Mouse (Mus musculus) hindbrain, embryonic 11.5 days (tissue): ENCODE data around the gene Map4k1. TPM values are rescaled to one million over a fixed set of nuclear protein-coding genes. Genes with fewer than 3 reads are reported as not detected.

Experiments used
- ATAC-seq: fragments of 200-750 bp; cut with Nextera tagmentation; 2 replicates; pipeline ENCODE4 v1.8.0; 2017; ENCODE audit warnings: mild to moderate bottlenecking, moderate TSS enrichment, moderate library complexity; ENCODE audit not compliant: low FRiP score
- DNase-seq: peaks from one replicate; pipeline ENCODE4 v3.0.0-alpha.2; 2015; ENCODE audit warnings: low spot score
- H3K27ac ChIP-seq: fragments of 300-500 bp; sonication (generic); 2 replicates; pipeline ENCODE4 v1.5.1; 2014; ENCODE audit warnings: mild to moderate bottlenecking, low read depth, low read length
- H3K27me3 ChIP-seq: fragments of 300-500 bp; sonication (generic); 2 replicates; pipeline ENCODE4 v1.6.1; 2014; ENCODE audit warnings: mild to moderate bottlenecking, low read length, moderate library complexity, mixed read lengths; ENCODE audit not compliant: control insufficient read depth, insufficient read depth
- H3K36me3 ChIP-seq: fragments of 300-500 bp; sonication (generic); 2 replicates; pipeline ENCODE4 v1.6.1; 2014; ENCODE audit warnings: mild to moderate bottlenecking, low read length, moderate library complexity, mixed read lengths; ENCODE audit not compliant: control insufficient read depth, insufficient read depth
- H3K4me1 ChIP-seq: fragments of 300-500 bp; sonication (generic); replicated peaks from 2 replicates; pipeline ENCODE4 v1.6.1; 2014; ENCODE audit warnings: low read length, mixed read lengths; ENCODE audit not compliant: control insufficient read depth, insufficient read depth
- H3K4me2 ChIP-seq: fragments of 300-500 bp; sonication (generic); replicated peaks from 2 replicates; pipeline ENCODE4 v1.6.1; 2014; ENCODE audit warnings: mild to moderate bottlenecking, low read depth, low read length
- H3K4me3 ChIP-seq: fragments of 300-500 bp; sonication (generic); 2 replicates; pipeline ENCODE4 v1.5.1; 2014; ENCODE audit warnings: low read depth, low read length
- H3K9ac ChIP-seq: fragments of 300-500 bp; sonication (generic); 2 replicates; pipeline ENCODE4 v1.6.1; 2014; ENCODE audit warnings: low read depth, low read length
- H3K9me3 ChIP-seq: fragments of 300-500 bp; sonication (generic); 2 replicates; pipeline ENCODE4 v1.6.1; 2016; ENCODE audit warnings: low read length; ENCODE audit not compliant: control insufficient read depth
- WGBS: fragments of 180-500 bp; shearing (Covaris S2); extraction: QIAGEN DNeasy Blood & Tissue Kit; methylation state at CpG from one replicate; pipeline ENCODE4 v1.1.7; 2014; 5-methylcytosine and 5-hydroxymethylcytosine counted together
- polyA plus RNA-seq: library from polyadenylated mRNA; unstranded; fragments of >200 nt; fragmentation: Nextera tagmentation; extraction: Ambion mirVana; gene quantifications from 2 replicates; pipeline ENCODE4 v1.2.1, GENCODE M21; 2014

The Map4k1 gene
- polyA plus RNA-seq, 1 experiment from 2014 or later = 5.0 TPM

DNA sequence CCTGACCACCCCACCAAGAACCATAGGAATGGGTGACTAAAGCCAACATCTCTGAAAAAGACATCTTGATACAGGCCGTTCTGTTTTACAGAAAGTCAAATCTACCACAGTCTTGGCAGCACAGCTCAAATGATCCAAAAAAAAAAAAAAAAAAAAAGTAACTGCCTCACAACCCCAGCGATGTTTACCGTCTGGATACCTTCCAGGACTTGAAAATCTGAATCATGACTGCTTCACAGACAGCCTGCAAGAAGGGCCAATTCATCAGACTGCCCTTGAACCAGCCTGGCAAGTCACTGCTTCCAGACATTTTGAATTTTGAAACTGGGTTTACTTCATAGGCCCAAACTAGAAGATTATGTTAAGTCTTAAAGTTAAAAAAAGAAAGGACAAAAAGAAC is 29.1 kb upstream of the Map4k1 start:
- no peaks in the 10 kb centered on the region for H3K27me3 ChIP-seq
- H3K27ac ChIP-seq = no peak overlapping the region
- no peak overlapping the region for H3K9ac ChIP-seq
- no peak overlapping the region for H3K4me2 ChIP-seq
- H3K4me3 ChIP-seq = no peak overlapping the region
- DNase-seq (no peak), ATAC-seq (no peak)
- no peaks in the 10 kb centered on the region for H3K36me3 ChIP-seq
- 41% methylated on average over 3 of the region's 3 CpGs for WGBS
- H3K9me3 ChIP-seq = no peaks in the 10 kb centered on the region
- peaks cover 5% of the 10 kb centered on the region for H3K4me1 ChIP-seq

- H3K27me3 ChIP-seq = no peaks in the 10 kb centered on the region
- H3K4me1 ChIP-seq = peaks cover 5% of the 10 kb centered on the region
- H3K36me3 ChIP-seq = no peaks in the 10 kb centered on the region
- ATAC-seq (peak; percentile 65), DNase-seq (peak; percentile 37)
- H3K27ac ChIP-seq = peak overlapping the region; percentile 12; the same call in 1 of the 2 replicates
- H3K9me3 ChIP-seq = no peaks in the 10 kb centered on the region
- no peak overlapping the region for H3K4me2 ChIP-seq
- WGBS = 5% methylated on average over 2 of the region's 2 CpGs
- H3K4me3 ChIP-seq = no peak overlapping the region
- H3K9ac ChIP-seq = no peak overlapping the region
These were observed 28.1 kb upstream of the Map4k1 start for GRCm38 (mm10) chr7:28953476-28954376.

GRCm38 (mm10) chr7:28954773-28955172 is 27.1 kb upstream of the Map4k1 start:
- Histone ChIP-seq H3K9me3 (no peaks in the 10 kb centered on the region), H3K27me3 (no peaks in the 10 kb centered on the region), H3K27ac (no peak overlapping the region), H3K9ac (no peak overlapping the region), H3K4me1 (peaks cover 5% of the 10 kb centered on the region; the same call in 1 of the 2 replicates), H3K4me3 (no peak overlapping the region), H3K36me3 (no peaks in the 10 kb centered on the region), H3K4me2 (no peak overlapping the region)
- ATAC-seq (no peak), DNase-seq (no peak)
- WGBS = 71% methylated on average over 4 of the region's 4 CpGs

GRCm38 (mm10) chr7:28955295-28955897 is 26.5 kb upstream of the Map4k1 start:
- ATAC-seq (no peak), DNase-seq (no peak)
- Histone ChIP-seq H3K4me1 (peaks cover 8% of the 10 kb centered on the region), H3K9me3 (no peaks in the 10 kb centered on the region), H3K36me3 (no peaks in the 10 kb centered on the region), H3K4me2 (no peak overlapping the region), H3K27ac (no peak overlapping the region), H3K4me3 (no peak overlapping the region), H3K27me3 (no peaks in the 10 kb centered on the region), H3K9ac (no peak overlapping the region)
- 72% methylated on average over 5 of the region's 5 CpGs for WGBS

DNA sequence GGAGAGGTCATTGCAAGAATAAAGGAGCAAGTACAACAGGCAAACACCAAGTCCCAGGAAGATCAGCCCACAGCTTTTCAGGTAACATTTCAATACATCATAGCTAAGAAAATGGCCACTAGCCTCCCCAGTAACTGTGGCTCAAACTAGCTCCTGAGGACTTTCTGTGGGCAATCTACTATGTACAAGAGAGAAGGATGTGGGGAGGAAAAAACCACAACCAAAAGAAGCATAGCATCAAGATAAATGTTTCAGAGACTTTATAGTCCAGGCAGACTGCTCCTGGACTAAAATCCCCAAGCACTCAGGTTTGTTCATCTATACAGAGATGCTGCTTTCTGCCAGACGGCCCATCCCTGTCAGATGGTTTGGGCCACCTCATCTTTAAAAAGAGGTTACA is 25.6 kb upstream of the Map4k1 start:
- H3K36me3 ChIP-seq = no peaks in the 10 kb centered on the region
- H3K9ac ChIP-seq = no peak overlapping the region
- no peaks in the 10 kb centered on the region for H3K9me3 ChIP-seq
- ATAC-seq (no peak), DNase-seq (no peak)
- peaks cover 14% of the 10 kb centered on the region for H3K4me1 ChIP-seq
- WGBS = 74% methylated on average over 1 of the region's 1 CpGs
- H3K27me3 ChIP-seq = no peaks in the 10 kb centered on the region
- no peak overlapping the region for H3K4me3 ChIP-seq
- H3K27ac ChIP-seq = no peak overlapping the region
- no peak overlapping the region for H3K4me2 ChIP-seq

DNA sequence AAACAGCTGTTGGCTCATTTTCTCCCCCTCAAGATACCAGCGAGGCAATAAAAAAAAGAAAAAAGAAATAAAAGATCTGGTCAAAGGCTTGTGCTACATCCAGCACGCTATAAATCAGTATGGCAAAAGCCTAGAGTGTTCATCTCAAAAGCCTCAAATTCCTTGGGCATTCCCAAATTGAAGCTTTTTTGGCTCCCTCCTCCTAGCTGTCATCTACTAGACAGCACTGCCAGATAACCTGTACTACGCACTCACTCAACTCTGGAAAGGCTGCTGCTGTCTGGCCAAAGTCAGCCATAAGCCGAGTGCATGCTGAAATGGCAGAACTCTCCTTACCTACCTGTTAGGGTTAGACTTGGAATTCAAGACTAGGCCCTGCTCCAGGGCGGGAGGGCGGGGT is 24.6 kb upstream of the Map4k1 start:
- Histone ChIP-seq H3K9me3 (no peaks in the 10 kb centered on the region), H3K4me1 (peaks cover 14% of the 10 kb centered on the region), H3K27me3 (no peaks in the 10 kb centered on the region), H3K9ac (no peak overlapping the region), H3K4me3 (no peak overlapping the region), H3K27ac (no peak overlapping the region), H3K36me3 (no peaks in the 10 kb centered on the region), H3K4me2 (no peak overlapping the region)
- ATAC-seq = no peak
- DNase-seq = no peak
- WGBS = 85% methylated on average over 6 of the region's 6 CpGs

DNA sequence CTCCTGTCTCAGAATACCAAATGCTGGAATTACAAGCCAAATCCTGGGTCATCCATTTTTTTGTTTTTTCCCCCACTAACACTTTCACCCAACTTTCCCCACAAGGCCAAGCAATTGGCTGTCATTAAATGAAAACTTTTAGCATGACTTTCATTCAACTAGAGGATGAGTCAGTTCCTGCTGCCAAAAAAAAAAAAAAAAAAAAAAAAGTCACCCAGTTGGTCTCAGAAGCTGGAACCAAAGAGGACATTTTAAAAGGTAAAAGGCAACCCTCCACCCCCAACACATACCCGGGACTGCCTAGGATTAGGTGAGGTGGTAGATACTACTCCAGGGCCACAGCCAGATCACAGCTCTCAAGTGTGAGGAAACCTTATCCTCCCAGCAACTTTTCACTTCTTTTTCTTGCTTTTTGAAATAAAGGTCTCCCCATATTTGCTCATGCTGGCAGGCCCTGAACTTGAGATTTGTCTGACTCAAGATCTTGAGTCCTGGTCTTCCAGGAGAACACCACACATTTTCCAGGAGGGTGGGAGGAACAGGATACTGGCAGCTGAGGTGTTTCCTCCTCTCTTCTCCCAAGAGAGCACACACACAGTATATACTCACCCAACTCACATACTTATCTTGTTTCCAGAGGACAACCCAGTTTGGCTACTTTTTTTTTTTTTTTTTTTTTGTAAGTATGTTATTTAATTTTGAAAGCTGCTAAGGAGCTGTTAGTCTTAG is 23.7 kb upstream of the Map4k1 start:
- no peaks in the 10 kb centered on the region for H3K27me3 ChIP-seq
- no peak overlapping the region for H3K27ac ChIP-seq
- H3K4me2 ChIP-seq = no peak overlapping the region
- H3K36me3 ChIP-seq = no peaks in the 10 kb centered on the region
- DNase-seq = no peak
- peaks cover 14% of the 10 kb centered on the region for H3K4me1 ChIP-seq
- H3K9ac ChIP-seq = no peak overlapping the region
- no peak for ATAC-seq
- no peak overlapping the region for H3K4me3 ChIP-seq
- no peaks in the 10 kb centered on the region for H3K9me3 ChIP-seq
- WGBS = 86% methylated on average over 1 of the region's 1 CpGs

DNA sequence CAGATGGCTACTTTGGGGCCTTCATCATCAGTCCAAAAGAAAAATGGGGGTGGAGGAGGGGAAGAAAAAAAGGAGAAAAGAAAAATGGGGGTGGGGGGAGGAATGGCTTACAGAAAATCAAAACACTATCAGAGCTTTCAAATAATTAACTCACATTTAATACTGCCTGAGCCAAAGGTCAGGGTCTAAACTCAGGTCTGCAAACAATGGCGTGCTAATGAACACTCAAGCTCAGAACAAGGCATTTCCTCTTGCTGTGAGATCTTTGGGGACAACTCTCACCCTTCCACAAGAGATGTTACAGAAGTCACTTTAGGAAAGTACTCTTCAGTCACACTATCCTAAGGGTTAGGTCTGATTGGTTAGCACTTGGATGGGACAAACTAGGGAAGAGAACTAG is 23.1 kb upstream of the Map4k1 start:
- ATAC-seq (no peak), DNase-seq (no peak)
- Histone ChIP-seq H3K27ac (no peak overlapping the region), H3K4me1 (peaks cover 9% of the 10 kb centered on the region), H3K4me3 (no peak overlapping the region), H3K27me3 (no peaks in the 10 kb centered on the region), H3K9ac (no peak overlapping the region), H3K9me3 (no peaks in the 10 kb centered on the region), H3K36me3 (no peaks in the 10 kb centered on the region), H3K4me2 (no peak overlapping the region)
- WGBS = 75% methylated on average over 1 of the region's 1 CpGs
